Mouse (Mus musculus): ENCODE results near the gene Ccdc171.

- TF ChIP-seq POLR2A (IDR thresholded peaks at IDR 0.05; ENCODE audit: insufficient read depth, low read length) (no peak), CTCF (IDR thresholded peaks at IDR 0.05; ENCODE audit: low read depth, low read length) (no peak)
Measured at GRCm38 (mm10) chr4:83839077-83839476, 313.7 kb downstream of the Ccdc171 start.
